In genomic region chr8:26793606-26794292, GRCm38 (mm10) we compare ENCODE assay signal across 25 mouse cellular contexts.
DNase-seq lines count a peak whose midpoint lies in the region; ATAC-seq lines count a peak whose summit lies in the region.
"Had no signal": no experiment of that assay in that cellular context is flagged by ENCODE, and none has a peak within 500 bp of the region (broad histone marks: within the 10 kb centered on the region; RNA-seq: fewer than 3 reads in every experiment).

No protein-coding gene starts in this region.

- no peak for DNase-seq in lung, postnatal 25 days (ENCODE audit: low spot score)
- peak; percentile 73 for DNase-seq in urinary bladder, postnatal 14 days (ENCODE audit: low spot score)
- no peak for DNase-seq in urinary bladder, postnatal 25 days (ENCODE audit: low spot score)
- no peak for DNase-seq in left cerebral cortex, adult 8-10 months (ENCODE audit: low spot score in 2 of 2)
- no peak for DNase-seq in cerebellum, postnatal 10 days
- DNase-seq: adrenal gland, postnatal 36 days; cerebellum, postnatal 14 days; forebrain, postnatal 0 days; gastrocnemius, postnatal 36 days; heart, postnatal 4 days; kidney, adult 11 months; kidney, postnatal 4 days; thymus, postnatal 14 days had no signal

- 74% methylated on average over 9 of the region's 9 CpGs for WGBS in lung, embryonic 15.5 days
- 68% methylated on average over 9 of the region's 9 CpGs for WGBS in stomach, embryonic 14.5 days

- no peak overlapping the region for H3K9ac ChIP-seq in lung, embryonic 15.5 days
- no peak overlapping the region for H3K9ac ChIP-seq in stomach, embryonic 14.5 days (replicated peaks; ENCODE audit: low read depth, low read length)
- H3K9ac ChIP-seq: forebrain, postnatal 0 days; hindbrain, embryonic 15.5 days; kidney, embryonic 15.5 days; limb, embryonic 13.5 days; liver, embryonic 12.5 days; midbrain, embryonic 15.5 days had no signal

- no peaks in the 10 kb centered on the region for H3K9me3 ChIP-seq in lung, embryonic 15.5 days
- H3K9me3 ChIP-seq in stomach, embryonic 14.5 days (ENCODE audit: control insufficient read depth, low read depth, low read length): no peaks in the 10 kb centered on the region
- H3K9me3 ChIP-seq: forebrain, embryonic 10.5 days; hindbrain, embryonic 15.5 days; kidney, embryonic 15.5 days; limb, embryonic 13.5 days; liver, embryonic 12.5 days; midbrain, embryonic 15.5 days had no signal

- no peak overlapping the region for H3K4me3 ChIP-seq in lung, embryonic 15.5 days
- H3K4me3 ChIP-seq in stomach, embryonic 14.5 days (ENCODE audit: low read depth, low read length): no peak overlapping the region
- H3K4me3 ChIP-seq: forebrain, embryonic 10.5 days; hindbrain, embryonic 15.5 days; kidney, embryonic 15.5 days; limb, embryonic 13.5 days; liver, embryonic 12.5 days; megakaryocyte, embryonic 14.5 days; midbrain, embryonic 15.5 days; myocyte had no signal

- H3K4me2 ChIP-seq in lung, embryonic 15.5 days: no peak overlapping the region
- no peak overlapping the region for H3K4me2 ChIP-seq in stomach, embryonic 14.5 days (replicated peaks; ENCODE audit: low read depth, low read length)
- H3K4me2 ChIP-seq: hindbrain, embryonic 15.5 days; kidney, embryonic 15.5 days; limb, embryonic 13.5 days; liver, embryonic 12.5 days; midbrain, embryonic 15.5 days had no signal

- H3K27me3 ChIP-seq in lung, embryonic 15.5 days: peaks cover 16% of the 10 kb centered on the region
- no peaks in the 10 kb centered on the region for H3K27me3 ChIP-seq in stomach, embryonic 14.5 days (ENCODE audit: control insufficient read depth, insufficient read depth, low read length)
- H3K27me3 ChIP-seq: hindbrain, embryonic 15.5 days; liver, embryonic 12.5 days; megakaryocyte, embryonic 14.5 days; midbrain, embryonic 15.5 days had no signal

- ATAC-seq in lung, embryonic 15.5 days (ENCODE audit: borderline replicate concordance, extremely low read depth, low FRiP score, low TSS enrichment): no peak
- ATAC-seq in stomach, embryonic 14.5 days (ENCODE audit: insufficient number of reproducible peaks, insufficient read depth, low FRiP score, low read depth): peak; percentile 82; the same call in 1 of the 2 replicates
- ATAC-seq: CD4-positive, CD25-positive, alpha-beta regulatory T cell, adult 4 months; forebrain, postnatal 0 days; liver, embryonic 12.5 days; midbrain, embryonic 15.5 days; Patski had no signal

- H3K4me1 ChIP-seq in lung, embryonic 15.5 days: no peaks in the 10 kb centered on the region; the same call in none of the 2 replicates
- no peaks in the 10 kb centered on the region for H3K4me1 ChIP-seq in stomach, embryonic 14.5 days (ENCODE audit: control insufficient read depth, insufficient read depth, low read length)
- H3K4me1 ChIP-seq: hindbrain, embryonic 15.5 days; kidney, embryonic 15.5 days; liver, embryonic 12.5 days; megakaryocyte, embryonic 14.5 days; midbrain, embryonic 15.5 days had no signal

- 0 out of 2 replicates have a peak overlapping the region, but pooled peaks have one; percentile 2 for H3K27ac ChIP-seq in lung, embryonic 15.5 days
- peak overlapping the region; percentile 55 for H3K27ac ChIP-seq in stomach, embryonic 14.5 days (ENCODE audit: low read length)
- H3K27ac ChIP-seq: forebrain, embryonic 10.5 days; hindbrain, embryonic 15.5 days; kidney, embryonic 15.5 days; limb, embryonic 13.5 days; liver, embryonic 12.5 days; midbrain, embryonic 15.5 days had no signal

- H3K36me3 ChIP-seq in lung, embryonic 15.5 days: no peaks in the 10 kb centered on the region
- H3K36me3 ChIP-seq in stomach, embryonic 14.5 days (ENCODE audit: control insufficient read depth, insufficient read depth, low read length): no peaks in the 10 kb centered on the region
- H3K36me3 ChIP-seq: forebrain, embryonic 10.5 days; hindbrain, embryonic 15.5 days; kidney, embryonic 15.5 days; limb, embryonic 13.5 days; liver, embryonic 12.5 days; midbrain, embryonic 15.5 days had no signal
